Mouse (Mus musculus) heart, embryonic 11.5 days (tissue): ENCODE measurements around the gene Mnat1. TPM values are rescaled to one million over a fixed set of nuclear protein-coding genes. Genes with fewer than 3 reads are reported as not detected.

Experiments
- ATAC-seq: fragments of 200-750 bp; cut with Nextera tagmentation; replicated peaks from 2 replicates; pipeline ENCODE4 v1.8.0; 2017; ENCODE audit warnings: moderate library complexity; ENCODE audit not compliant: insufficient number of reproducible peaks, low FRiP score, low TSS enrichment
- H3K27ac ChIP-seq: fragments of 300-500 bp; sonication (generic); 2 replicates; pipeline ENCODE4 v1.5.1; 2014; ENCODE audit warnings: mild to moderate bottlenecking, low read depth, low read length
- H3K27me3 ChIP-seq: fragments of 300-500 bp; sonication (generic); 2 replicates; pipeline ENCODE4 v1.6.1; 2014; ENCODE audit warnings: mild to moderate bottlenecking, low read length, mixed read lengths; ENCODE audit not compliant: control insufficient read depth, insufficient read depth
- H3K36me3 ChIP-seq: fragments of 300-500 bp; sonication (generic); 2 replicates; pipeline ENCODE4 v1.6.1; 2014; ENCODE audit warnings: mild to moderate bottlenecking, low read length, moderate library complexity, mixed read lengths; ENCODE audit not compliant: control insufficient read depth, insufficient read depth
- H3K4me1 ChIP-seq: fragments of 300-500 bp; sonication (generic); 2 replicates; pipeline ENCODE4 v1.6.1; 2014; ENCODE audit warnings: low read length; ENCODE audit not compliant: control insufficient read depth, insufficient read depth
- H3K4me2 ChIP-seq: fragments of 300-500 bp; sonication (generic); 2 replicates; pipeline ENCODE4 v1.6.1; 2014; ENCODE audit warnings: mild to moderate bottlenecking, moderate library complexity
- H3K4me3 ChIP-seq: fragments of 300-500 bp; sonication (generic); 2 replicates; pipeline ENCODE4 v1.5.1; 2014; ENCODE audit warnings: low read depth, low read length
- H3K9ac ChIP-seq: fragments of 300-500 bp; sonication (generic); 2 replicates; pipeline ENCODE4 v1.6.1; 2014; ENCODE audit warnings: mild to moderate bottlenecking, low read depth, low read length, moderate library complexity
- H3K9me3 ChIP-seq: fragments of 300-500 bp; sonication (generic); replicated peaks from 2 replicates; pipeline ENCODE4 v1.6.1; 2016; ENCODE audit warnings: low read length; ENCODE audit not compliant: control insufficient read depth
- WGBS: fragments of 180-500 bp; shearing (Covaris S2); extraction: QIAGEN DNeasy Blood & Tissue Kit; methylation state at CpG from one replicate; pipeline ENCODE4 v1.1.7; 2014; ENCODE audit not compliant: insufficient replicate concordance; 5-methylcytosine and 5-hydroxymethylcytosine counted together
- polyA plus RNA-seq: library from polyadenylated mRNA; unstranded; fragments of >200 nt; fragmentation: Nextera tagmentation; extraction: Ambion mirVana; gene quantifications from 2 replicates; pipeline ENCODE4 v1.2.1, GENCODE M21; 2014

The Mnat1 gene
- polyA plus RNA-seq, 1 experiment from 2014 or later, result 32.6 TPM

DNA sequence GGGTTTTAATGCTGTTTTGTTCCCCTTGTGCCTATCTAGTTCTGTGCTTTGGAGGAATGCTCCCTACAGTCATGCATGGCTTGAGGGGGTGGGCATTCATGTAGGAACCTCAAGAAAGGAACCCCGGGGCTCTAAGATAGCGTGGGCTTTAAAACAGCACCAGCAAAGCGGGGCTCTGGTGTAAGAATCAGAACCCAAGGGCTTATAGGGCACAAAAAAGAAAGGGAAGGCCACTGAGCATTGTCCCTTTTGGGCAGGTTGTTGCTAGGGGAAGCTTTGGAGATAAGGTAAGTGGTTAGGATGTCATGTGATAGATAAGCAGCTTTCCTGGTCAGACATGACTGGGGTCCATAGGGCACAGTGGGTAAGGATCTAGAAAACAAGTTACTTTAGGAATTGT is 165.1 kb downstream of the Mnat1 start:
- H3K4me2 ChIP-seq, result no peak overlapping the region
- no peak overlapping the region for H3K4me3 ChIP-seq
- ATAC-seq, result no peak
- no peaks in the 10 kb centered on the region for H3K9me3 ChIP-seq
- no peaks in the 10 kb centered on the region for H3K27me3 ChIP-seq
- H3K4me1 ChIP-seq, result peaks cover 22% of the 10 kb centered on the region
- H3K36me3 ChIP-seq, result no peaks in the 10 kb centered on the region
- WGBS, result 67% methylated on average over 3 of the region's 3 CpGs
- no peak overlapping the region for H3K27ac ChIP-seq
- no peak overlapping the region for H3K9ac ChIP-seq

DNA sequence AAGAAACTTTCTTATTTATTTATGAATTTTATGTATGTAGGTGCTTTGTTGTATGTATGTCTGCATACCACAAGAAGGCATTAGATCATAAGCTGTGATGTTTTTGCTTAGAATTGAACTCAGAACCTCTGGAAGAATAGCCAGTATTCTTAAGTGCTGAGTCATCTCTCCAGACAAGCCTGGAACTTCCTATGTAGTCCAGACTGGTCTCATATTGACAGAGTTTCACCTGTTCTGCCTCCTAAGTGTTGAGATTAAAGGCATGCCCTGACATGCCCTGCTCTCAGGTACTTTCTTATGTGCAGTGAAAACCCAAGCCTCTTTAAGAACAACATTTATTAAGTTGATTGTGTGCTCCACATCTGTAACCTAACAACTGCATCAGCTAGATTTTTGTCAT is 171.4 kb downstream of the Mnat1 start:
- Histone ChIP-seq H3K4me2 (no peak overlapping the region), H3K4me1 (no peaks in the 10 kb centered on the region), H3K36me3 (peaks cover 4% of the 10 kb centered on the region; the same call in 1 of the 2 replicates), H3K9me3 (no peaks in the 10 kb centered on the region), H3K9ac (no peak overlapping the region), H3K27me3 (no peaks in the 10 kb centered on the region), H3K27ac (no peak overlapping the region), H3K4me3 (no peak overlapping the region)
- ATAC-seq, result no peak

DNA sequence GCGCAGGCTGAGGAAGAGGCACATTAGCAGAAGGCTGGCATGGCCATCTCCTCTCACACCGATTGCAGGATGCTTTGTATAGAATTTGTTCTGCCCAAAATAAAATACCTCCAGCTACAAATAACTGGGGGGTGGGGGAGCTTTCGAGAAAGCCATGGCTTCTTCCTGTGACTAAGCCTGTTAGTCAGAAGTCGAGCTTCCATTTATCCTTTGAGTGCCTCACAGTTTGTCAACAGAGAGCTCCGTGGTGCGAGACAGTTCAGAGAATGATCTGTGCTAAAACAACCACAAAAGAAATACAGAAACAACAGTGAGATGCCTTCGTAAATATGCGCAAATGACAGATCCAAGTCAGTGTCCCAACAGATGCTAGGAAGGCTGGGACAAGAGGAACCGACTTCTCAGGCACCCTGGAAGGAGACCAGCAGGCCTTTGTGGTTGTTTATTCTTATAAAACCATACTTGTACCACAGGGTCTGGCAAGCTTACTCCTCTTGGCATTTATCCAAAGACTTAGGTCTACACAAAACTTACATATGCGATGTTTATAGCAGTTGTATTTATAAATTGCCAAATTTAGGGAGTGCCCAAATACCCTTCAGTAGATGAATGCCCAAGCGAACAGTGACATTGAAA is 172.1 kb downstream of the Mnat1 start:
- Histone ChIP-seq H3K9ac (no peak overlapping the region), H3K4me3 (no peak overlapping the region), H3K9me3 (no peaks in the 10 kb centered on the region), H3K4me1 (no peaks in the 10 kb centered on the region), H3K4me2 (no peak overlapping the region), H3K27me3 (no peaks in the 10 kb centered on the region), H3K27ac (no peak overlapping the region), H3K36me3 (peaks cover 4% of the 10 kb centered on the region; the same call in 1 of the 2 replicates)
- ATAC-seq, result no peak
- WGBS, result 80% methylated on average over 11 of the region's 11 CpGs

DNA sequence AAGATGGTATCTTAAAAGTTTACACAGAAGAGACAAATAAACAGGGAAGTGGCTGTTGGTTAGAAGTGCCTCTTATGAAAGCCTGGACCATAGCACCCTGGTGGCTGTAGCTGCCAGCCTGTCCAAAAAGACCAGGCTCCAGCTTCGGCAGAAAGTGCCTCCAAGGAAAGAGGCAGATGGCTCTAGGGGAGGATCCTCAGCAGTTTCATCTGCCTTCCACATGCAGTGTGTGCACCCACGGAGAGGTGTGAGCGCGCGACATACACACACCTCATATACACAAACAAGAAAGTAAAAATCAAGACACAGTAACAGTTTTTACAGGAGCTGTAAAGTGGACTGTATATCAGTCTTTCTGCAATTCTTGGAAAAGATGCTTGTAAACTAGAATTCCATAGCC is 175.1 kb downstream of the Mnat1 start:
- 90% methylated on average over 5 of the region's 5 CpGs for WGBS
- ATAC-seq, result no peak
- peaks cover 4% of the 10 kb centered on the region; the same call in 1 of the 2 replicates for H3K36me3 ChIP-seq
- H3K9me3 ChIP-seq, result no peaks in the 10 kb centered on the region
- H3K27ac ChIP-seq, result no peak overlapping the region
- H3K27me3 ChIP-seq, result no peaks in the 10 kb centered on the region
- no peaks in the 10 kb centered on the region for H3K4me1 ChIP-seq
- no peak overlapping the region for H3K4me3 ChIP-seq
- H3K4me2 ChIP-seq, result no peak overlapping the region
- H3K9ac ChIP-seq, result no peak overlapping the region

DNA sequence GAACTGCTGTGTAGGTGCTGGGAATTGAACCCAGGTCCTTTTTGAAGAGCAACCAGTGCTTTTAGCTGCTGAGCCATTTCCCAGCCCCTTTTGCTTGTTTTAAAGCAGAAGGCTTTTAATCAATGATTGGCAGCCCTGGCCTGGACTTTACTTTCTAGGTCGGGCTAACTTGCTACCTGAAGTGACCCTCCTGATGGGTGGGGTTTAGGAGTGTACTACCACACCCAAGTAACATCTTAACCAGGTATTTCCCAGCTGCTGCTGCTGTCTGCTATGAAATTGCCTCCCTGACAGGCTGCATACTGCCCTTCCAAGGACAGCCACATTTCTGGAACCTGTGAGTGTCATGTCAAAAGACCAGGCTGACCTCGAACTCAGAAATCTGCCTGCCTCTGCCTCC is 177.0 kb downstream of the Mnat1 start:
- H3K4me1 ChIP-seq, result no peaks in the 10 kb centered on the region
- 86% methylated on average over 2 of the region's 2 CpGs for WGBS

DNA sequence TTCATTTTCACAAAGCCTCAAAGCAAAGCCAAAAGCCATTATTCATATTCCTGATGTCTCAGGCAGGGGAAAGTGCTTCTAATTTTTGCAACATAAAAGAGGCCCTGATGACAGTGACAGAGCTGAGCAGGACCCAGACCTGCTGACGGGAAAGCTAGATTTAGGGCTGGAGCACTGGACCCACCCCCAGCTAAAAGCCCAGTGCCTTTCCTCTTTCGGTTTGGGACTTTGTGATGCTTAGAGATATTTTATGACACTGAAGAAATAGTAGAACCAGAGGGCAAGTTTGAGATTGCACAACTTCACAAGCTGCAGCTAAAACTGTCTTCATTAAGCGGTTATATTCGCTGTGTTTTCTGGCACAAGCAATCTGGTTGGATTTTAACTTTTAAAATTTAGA is 181.1 kb downstream of the Mnat1 start:
- Histone ChIP-seq H3K9ac (no peak overlapping the region), H3K4me1 (no peaks in the 10 kb centered on the region), H3K4me2 (no peak overlapping the region), H3K27ac (no peak overlapping the region), H3K36me3 (0 out of 2 replicates have a peak, but pooled peaks cover 2% of the 10 kb centered on the region), H3K4me3 (no peak overlapping the region), H3K27me3 (no peaks in the 10 kb centered on the region), H3K9me3 (no peaks in the 10 kb centered on the region)
- WGBS, result 81% methylated on average over 4 of the region's 4 CpGs
- no peak for ATAC-seq

More for the DNA sequence above, 177.0 kb downstream of the Mnat1 start:
- Histone ChIP-seq H3K27ac (no peak overlapping the region), H3K9me3 (no peaks in the 10 kb centered on the region), H3K27me3 (no peaks in the 10 kb centered on the region), H3K4me3 (no peak overlapping the region), H3K9ac (no peak overlapping the region), H3K36me3 (0 out of 2 replicates have a peak, but pooled peaks cover 2% of the 10 kb centered on the region), H3K4me2 (no peak overlapping the region)
- ATAC-seq, result no peak

DNA sequence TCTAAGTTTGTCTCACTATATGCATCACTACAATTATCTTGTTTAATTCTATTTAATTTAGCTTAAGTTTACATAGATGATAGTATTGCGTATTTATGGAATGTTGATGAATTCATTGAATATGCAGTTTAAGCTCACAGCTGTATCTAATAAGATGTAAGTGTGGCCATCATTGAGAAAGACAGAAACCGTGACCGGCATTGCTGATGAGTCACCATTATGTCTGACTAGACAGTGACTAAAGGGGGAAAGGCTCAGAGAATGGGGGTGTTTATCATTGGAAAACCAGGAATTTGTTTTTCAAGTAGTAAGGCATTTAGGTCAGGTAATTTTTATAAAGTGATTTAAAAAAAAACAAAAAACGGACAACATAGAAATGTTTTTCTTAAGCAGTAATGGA is 184.2 kb downstream of the Mnat1 start:
- H3K9me3 ChIP-seq, result no peaks in the 10 kb centered on the region
- H3K27me3 ChIP-seq, result no peaks in the 10 kb centered on the region
- WGBS, result 86% methylated on average over 4 of the region's 4 CpGs
- no peak overlapping the region for H3K4me2 ChIP-seq
- no peak overlapping the region for H3K27ac ChIP-seq
- ATAC-seq, result no peak
- no peak overlapping the region for H3K4me3 ChIP-seq
- H3K36me3 ChIP-seq, result peaks cover 5% of the 10 kb centered on the region
- H3K4me1 ChIP-seq, result no peaks in the 10 kb centered on the region
- H3K9ac ChIP-seq, result no peak overlapping the region

DNA sequence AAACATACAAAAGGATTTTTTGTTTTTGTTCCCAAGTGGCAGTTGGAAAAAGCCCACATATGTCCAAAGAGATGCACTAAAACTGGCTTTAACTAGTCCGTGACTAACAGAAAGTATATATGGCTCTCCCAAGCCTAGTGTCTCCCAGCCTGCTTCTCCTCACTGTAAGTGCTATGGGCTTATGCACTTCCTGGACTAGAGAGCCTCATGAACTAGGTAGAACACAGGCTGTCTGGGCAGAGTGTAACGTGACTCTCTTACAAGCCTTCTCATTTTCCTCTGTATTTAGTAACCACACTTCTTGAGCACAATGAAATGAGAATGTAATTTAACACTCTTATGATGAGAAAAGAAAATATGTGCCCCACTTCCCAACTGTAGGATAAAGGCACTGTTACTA is 185.2 kb downstream of the Mnat1 start:
- H3K4me2 ChIP-seq, result no peak overlapping the region
- WGBS, result 80% methylated on average over 2 of the region's 2 CpGs
- ATAC-seq, result no peak
- no peaks in the 10 kb centered on the region for H3K4me1 ChIP-seq
- no peak overlapping the region for H3K9ac ChIP-seq
- H3K4me3 ChIP-seq, result no peak overlapping the region
- H3K27me3 ChIP-seq, result no peaks in the 10 kb centered on the region
- no peak overlapping the region for H3K27ac ChIP-seq
- H3K36me3 ChIP-seq, result peaks cover 5% of the 10 kb centered on the region
- no peaks in the 10 kb centered on the region for H3K9me3 ChIP-seq
